Mouse (Mus musculus) thymus, postnatal 4 days (tissue): Measurements from ENCODE around the gene 4930558K02Rik.
A peak's percentile ranks its signal among the peaks of the same experiment; 100 is the strongest.

Experiments
- DNase-seq: peaks from one replicate; pipeline ENCODE4 v3.0.0; 2021

Gene 4930558K02Rik

GRCm38 (mm10) chr1:161979536-161979935, at the start of gene 4930558K02Rik:
Gene 4930558K02Rik (minus strand): TSS chr1:161979636.
- no peak for DNase-seq

DNA sequence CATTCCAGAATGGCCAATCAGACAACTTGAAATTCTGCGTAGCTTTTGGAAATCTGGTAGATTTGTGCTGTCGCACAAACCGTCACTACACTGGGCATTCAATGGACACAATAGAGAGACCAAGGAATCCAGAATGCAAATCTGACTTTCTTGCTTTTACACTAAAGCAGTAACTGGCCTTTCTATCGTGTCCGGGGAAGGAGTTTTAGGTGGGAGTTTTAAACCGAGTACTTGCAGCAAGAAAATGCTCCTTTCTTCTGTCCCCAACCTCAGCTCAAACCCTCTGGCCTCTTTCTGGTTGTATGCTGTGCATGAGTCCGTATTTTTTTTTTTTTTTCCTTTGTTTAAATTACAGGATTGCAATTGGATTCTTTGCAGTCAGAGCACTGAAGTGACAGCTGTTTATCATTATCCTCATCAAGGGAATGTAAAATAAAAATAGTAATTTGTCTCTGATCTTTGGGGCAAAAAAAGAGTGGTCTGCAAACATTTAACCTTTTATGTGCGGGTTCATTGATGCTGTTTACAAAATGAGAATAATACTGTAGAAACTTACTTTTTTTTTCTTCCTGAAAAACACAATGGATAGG, 44.3 kb upstream of the 4930558K02Rik start:
- DNase-seq: no peak

DNA sequence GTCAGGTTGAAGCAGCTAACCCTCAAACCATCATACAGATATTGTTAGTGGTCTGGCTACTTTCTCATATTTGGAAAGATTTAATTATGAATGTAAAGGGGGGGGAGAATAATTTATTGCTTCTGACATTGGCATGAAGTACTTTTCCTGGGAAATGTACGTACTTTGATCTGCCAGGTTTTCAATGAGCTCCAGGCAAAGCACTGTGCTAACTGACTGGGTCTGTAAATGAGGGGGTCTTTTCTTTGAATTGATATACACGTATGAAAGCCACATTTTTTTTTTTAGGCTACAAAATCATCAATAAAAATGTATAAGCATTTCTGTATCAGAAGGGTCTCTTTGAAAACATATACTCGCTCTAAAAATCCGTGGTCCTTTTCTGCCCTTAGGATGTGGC, 41.3 kb upstream of the 4930558K02Rik start:
- no peak for DNase-seq

GRCm38 (mm10) chr1:162020303-162020731, 40.9 kb upstream of the 4930558K02Rik start:
- DNase-seq: no peak

- no peak for DNase-seq
Observed at GRCm38 (mm10) chr1:162018601-162018977, 39.2 kb upstream of the 4930558K02Rik start.

GRCm38 (mm10) chr1:162017975-162018600, 38.7 kb upstream of the 4930558K02Rik start:
- DNase-seq: no peak

- no peak for DNase-seq
Observed at GRCm38 (mm10) chr1:162016982-162017381, 37.5 kb upstream of the 4930558K02Rik start.

DNA sequence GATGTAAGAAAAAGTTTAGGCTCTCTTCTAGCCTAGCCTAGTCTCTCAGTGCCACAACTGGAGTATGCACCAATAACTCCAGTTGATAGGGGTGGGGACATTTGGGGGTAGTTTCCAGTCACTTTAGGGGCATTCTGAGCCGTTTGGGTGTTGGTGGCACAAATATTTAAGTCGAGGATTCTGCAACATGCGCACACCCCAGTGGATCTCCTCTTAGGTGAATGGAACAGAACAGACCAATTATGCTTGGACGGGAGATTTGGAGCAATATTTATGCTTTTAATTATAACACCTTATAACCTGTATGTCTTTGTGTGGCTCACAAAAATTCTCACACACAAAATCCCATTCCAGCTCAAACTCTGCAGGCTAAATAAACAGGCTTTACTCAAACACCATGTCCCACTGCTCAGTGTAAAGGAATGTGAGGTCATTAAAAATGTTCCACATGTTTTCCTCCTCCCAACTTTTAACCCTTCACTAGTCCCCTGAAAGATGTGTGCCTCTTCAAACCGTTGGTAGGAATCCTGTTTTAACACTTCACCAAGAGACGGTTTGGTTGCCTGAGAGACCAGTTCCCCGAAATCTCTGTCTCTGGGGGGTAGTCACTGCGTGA, 35.9 kb upstream of the 4930558K02Rik start:
- DNase-seq: no peak

- no peak for DNase-seq
Observed at GRCm38 (mm10) chr1:162013561-162013960, 34.1 kb upstream of the 4930558K02Rik start.

DNA sequence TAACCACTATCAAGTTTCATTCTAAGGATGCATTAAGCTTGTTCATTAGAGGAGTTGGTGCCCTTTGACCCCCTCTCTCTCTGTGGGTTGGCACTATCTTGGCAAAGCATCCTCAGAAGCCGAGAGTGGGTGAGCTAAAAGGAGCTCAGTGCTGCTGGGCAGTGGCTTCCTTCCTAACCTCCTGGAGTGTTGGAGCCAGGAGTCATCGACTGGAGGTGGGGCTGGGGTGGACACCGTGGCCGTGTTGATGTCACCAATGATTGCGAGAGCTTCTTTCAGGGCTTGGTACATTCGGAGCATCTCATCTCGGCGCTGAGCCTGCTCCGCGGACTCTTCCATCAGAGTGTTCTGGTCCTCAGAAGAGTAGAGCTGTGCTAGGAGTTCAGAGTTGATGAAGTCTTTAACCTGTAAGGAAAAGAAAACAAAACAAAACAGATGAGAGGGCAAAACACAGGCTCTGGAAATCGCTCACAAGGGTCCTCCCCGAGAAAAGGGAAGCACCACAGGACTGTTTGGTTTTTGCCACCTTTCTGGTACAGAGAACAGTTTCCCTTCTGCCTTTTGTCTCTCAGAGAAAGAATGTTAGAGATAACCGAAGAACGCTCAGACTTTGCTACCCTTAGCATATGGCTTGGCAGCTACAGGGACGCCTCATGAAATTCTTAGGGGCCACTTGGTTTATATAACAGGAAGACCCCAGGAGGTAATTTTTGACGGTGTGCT, 32.2 kb upstream of the 4930558K02Rik start:
- no peak for DNase-seq

- DNase-seq: no peak
Observed at GRCm38 (mm10) chr1:162009086-162009485, 29.6 kb upstream of the 4930558K02Rik start.

DNA sequence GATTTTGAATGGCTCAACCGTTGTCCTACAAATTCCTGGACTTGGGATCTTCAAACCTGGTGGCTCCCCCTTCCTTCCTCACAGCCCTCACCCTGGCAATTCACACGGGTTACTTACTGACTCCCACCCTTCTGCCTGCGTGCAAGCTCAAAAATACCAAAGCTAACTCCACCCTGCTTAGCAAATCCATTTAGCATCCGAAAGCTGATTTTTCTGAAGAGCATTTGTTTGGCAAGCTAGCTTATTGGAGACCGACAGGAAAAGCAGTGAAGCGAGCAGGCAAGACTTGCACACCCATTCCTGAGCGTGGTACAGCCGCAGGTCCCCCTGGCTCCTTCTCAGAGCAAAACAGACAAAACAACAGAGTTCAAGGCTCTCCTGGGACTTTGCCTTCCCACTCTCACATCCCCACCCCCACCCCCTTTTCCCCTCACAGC, 29.2 kb upstream of the 4930558K02Rik start:
- no peak for DNase-seq

GRCm38 (mm10) chr1:162008208-162008607, 28.8 kb upstream of the 4930558K02Rik start:
- no peak for DNase-seq

DNA sequence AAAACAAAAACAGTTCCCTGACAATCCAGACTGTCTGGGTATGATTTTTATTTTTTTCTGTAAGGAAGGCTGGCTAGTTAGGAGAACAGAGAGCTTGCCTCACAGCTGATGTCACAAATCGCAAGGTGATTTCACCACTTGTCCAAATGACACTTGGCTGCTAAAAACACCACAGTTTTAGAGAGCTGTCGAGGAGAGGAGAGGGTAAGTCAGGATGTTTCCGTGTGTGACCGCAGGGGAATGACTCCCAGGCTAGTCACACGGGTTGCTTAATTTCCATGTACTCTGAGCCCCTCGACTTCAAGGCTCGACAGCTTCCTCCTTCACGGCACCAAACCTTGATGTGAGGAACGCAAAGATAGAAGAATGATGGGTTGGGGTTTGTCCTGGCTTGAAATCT, 26.7 kb upstream of the 4930558K02Rik start:
- DNase-seq: no peak

DNA sequence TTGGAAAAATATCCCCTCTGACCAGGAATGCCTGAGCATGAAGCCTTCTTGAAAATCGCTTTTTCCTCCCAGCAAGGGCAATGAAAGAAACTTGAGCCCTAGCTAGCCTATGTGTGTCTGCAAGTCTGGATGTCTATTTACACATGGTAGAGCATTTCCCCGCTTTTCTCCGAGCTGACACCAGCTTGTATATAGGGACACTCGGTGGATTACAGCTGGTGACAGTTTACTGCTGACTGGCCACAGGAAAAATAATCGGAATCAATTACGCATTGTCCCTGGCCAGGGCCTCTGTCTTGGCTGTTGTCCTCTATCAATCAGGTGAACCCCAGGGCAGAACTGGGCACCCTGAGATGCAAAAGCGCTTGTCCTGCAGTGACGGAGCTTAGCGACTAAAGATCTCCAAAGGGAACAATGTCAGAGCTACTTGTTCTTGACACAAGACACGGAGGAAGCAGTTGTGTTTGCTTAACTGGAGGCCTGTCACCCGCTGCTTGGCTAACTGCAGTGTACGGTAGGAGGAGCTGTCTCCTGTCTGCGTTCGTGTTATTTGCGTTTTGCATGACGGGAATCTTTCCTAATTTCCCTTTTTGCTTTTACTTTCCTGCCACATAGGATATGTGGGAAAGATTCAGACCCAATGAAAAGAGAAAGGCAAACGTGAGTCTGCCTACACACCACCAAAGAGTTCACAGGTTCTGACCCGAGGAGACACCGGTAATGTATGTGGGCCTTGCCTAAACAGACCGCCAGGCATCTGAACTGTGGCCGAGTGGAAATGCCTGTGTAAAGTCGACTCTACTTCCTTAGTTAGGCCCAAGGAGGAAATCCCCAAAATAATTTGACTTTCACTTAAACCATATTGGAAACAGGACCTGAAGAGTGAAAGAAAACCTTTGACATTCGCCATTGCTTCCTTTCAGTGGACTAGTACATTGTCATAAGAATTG, 25.7 kb upstream of the 4930558K02Rik start:
- DNase-seq: peak; percentile 38

GRCm38 (mm10) chr1:162004518-162004780, 25.0 kb upstream of the 4930558K02Rik start:
- peak; percentile 23 for DNase-seq

DNA sequence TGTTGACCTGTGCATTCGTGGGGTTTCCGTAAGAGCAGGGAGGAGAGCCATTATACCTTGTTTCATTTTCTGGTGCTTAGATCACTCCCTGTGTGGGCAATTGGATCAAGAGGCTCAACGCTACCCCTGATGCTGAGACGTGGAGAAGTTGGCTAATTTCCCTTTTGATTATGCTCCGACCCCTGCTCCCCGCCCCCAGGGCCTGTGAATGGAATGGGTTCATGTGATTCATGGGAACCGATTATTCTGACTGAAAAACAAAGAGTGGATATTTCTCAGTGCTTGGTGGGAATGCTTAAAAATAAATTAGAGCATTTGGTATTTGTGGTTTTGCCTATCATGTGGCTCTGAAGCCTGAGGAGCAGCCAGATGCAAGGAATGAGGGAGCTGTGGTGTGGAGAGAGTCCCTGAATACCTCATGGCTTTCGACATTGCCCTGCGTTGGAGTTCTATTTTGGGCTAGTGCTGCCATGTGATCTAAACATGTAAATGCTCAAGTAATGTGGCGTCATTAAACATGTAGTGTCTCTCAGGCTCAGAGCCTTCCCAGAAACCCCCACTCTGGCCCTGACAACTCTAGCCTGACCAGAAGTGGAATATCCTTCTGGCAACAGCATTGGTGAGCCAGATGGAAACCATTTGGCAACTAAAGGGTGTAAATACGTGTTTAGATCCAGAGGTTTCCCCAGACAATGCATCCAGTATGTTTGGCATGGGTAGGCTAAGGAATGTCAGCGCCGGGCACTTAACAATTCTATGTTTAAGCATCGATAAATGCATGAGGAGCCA, 24.5 kb upstream of the 4930558K02Rik start:
- DNase-seq: no peak

- no peak for DNase-seq
Observed at GRCm38 (mm10) chr1:162001328-162001727, 21.9 kb upstream of the 4930558K02Rik start.

GRCm38 (mm10) chr1:161999882-162000371, 20.5 kb upstream of the 4930558K02Rik start:
- DNase-seq: peak; percentile 55

GRCm38 (mm10) chr1:161999338-161999737, 19.9 kb upstream of the 4930558K02Rik start:
- DNase-seq: peak; percentile 16

GRCm38 (mm10) chr1:161998781-161999180, 19.3 kb upstream of the 4930558K02Rik start:
- no peak for DNase-seq

DNA sequence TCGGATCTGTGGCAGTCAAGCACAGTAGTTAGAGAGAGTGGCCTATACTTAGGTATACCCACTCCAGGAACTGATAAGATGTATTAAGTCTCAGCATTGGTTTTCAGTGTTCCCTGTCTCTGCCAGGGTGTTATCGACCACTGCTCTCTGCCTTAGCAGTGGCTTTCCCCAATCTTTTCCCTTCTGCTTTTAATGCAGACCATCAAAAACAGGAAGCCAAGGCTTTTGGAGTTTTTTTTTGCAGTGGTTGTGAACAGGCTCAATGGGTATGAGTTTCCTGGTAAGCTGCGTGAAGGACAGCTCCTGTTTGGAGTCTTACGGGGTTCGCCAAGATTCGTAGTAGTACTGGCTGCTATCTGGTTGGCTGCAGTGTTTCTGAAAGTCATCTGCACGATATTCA, 13.0 kb upstream of the 4930558K02Rik start:
- no peak for DNase-seq
